Mouse (Mus musculus): ENCODE results near the gene Fam111a.

DNA sequence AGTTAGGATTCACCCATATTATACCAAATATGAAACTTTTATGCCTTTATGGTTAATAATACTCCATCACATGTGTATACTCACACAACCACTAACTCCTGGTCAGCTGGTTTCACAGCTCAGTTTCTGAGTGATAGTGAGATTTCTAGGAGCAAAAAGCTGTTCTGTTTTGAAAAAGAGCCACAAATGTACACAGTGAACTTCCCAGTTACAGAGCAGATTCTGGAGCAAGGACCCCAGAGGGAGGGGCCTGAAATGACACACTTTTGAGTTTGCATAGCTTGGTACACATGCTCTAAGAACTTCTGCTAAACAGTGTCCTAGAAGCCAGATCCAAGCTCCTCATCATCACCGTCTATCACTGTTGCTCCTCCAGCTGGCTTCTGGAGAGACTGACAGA is 54.1 kb downstream of the Fam111a start, which contains the start of gene Gm4952:
- TF ChIP-seq CTCF (IDR thresholded peaks at IDR 0.05; ENCODE audit: control insufficient read depth, insufficient read depth, insufficient replicate concordance, low read depth, low read length) (no peak), POLR2A (IDR thresholded peaks at IDR 0.05; ENCODE audit: control insufficient read depth, low read depth, low read length) (no peak)
